Mouse (Mus musculus) heart, postnatal 36 days (tissue): ENCODE data around the gene Tubgcp5. TPM values are rescaled to one million over a fixed set of nuclear protein-coding genes. Genes with fewer than 3 reads are reported as not detected.
"Not testable (repeated sequence)": the region's sequence is repeated elsewhere in the genome, so short reads cannot be mapped to it uniquely, and the experiment has no call there.

Experiments used
- DNase-seq, 2 experiments: peaks; one replicate each; pipeline ENCODE4 v3.0.0; 2021 to 2022
- intact Hi-C: fragments of 180-260 bp; cut with DNase I; formaldehyde crosslinking; loops from one replicate; pipeline ENCODE4 v1.15.1; 2025
- total RNA-seq, 2 experiments: library from RNA; stranded (reverse); gene quantifications; 2 replicates each; pipeline ENCODE4 v1.2.3; 2021

The Tubgcp5 gene
- total RNA-seq, result 10 to 100 TPM in 1 of 2 experiments, 1 to 10 TPM in 1; 10.0 to 10.7 TPM

- DNase-seq, result peak; percentile 96
- intact Hi-C loops, result loop anchor here (2.0 to 5.0 kb wide), 2 partner anchors 49 to 253 kb away; no protein-coding TSS in a partner anchor
Observed at GRCm38 (mm10) chr7:55793952-55794603, at the start of gene Tubgcp5. Gene Tubgcp5 (plus strand): TSS chr7:55794154.

- intact Hi-C loops, result no loop called here
- DNase-seq, result no peak
Observed at GRCm38 (mm10) chr7:55744566-55745220, 49.3 kb upstream of the Tubgcp5 start.

- intact Hi-C loops, result no loop called here
- no peak for DNase-seq
Observed at GRCm38 (mm10) chr7:55750841-55751240, 43.1 kb upstream of the Tubgcp5 start.

- intact Hi-C loops, result no loop called here
- no peak for DNase-seq
Observed at GRCm38 (mm10) chr7:55759346-55759745, 34.6 kb upstream of the Tubgcp5 start.

- intact Hi-C loops, result no loop called here
- no peak for DNase-seq
Observed at GRCm38 (mm10) chr7:55767926-55768325, 26.0 kb upstream of the Tubgcp5 start, which contains the start of gene Siglech. Gene Siglech (plus strand): TSS chr7:55768178.

- intact Hi-C loops, result no loop called here
- DNase-seq, result no peak
Observed at GRCm38 (mm10) chr7:55780011-55780410, 13.9 kb upstream of the Tubgcp5 start.

GRCm38 (mm10) chr7:55782493-55782892 is 11.5 kb upstream of the Tubgcp5 start:
- intact Hi-C loops, result no loop called here

GRCm38 (mm10) chr7:55784580-55784979 is 9.4 kb upstream of the Tubgcp5 start:
- intact Hi-C loops, result no loop called here
- DNase-seq, result peak in 1 of 2 experiments; percentile 13

More at GRCm38 (mm10) chr7:55782493-55782892, 11.5 kb upstream of the Tubgcp5 start:
- no peak for DNase-seq

- intact Hi-C loops, result loop anchor here (5.0 kb wide), 1 partner anchor 257 kb away; no protein-coding TSS in a partner anchor
Observed at GRCm38 (mm10) chr7:55790586-55790985, 3.4 kb upstream of the Tubgcp5 start.

GRCm38 (mm10) chr7:55792280-55792679 is 1.7 kb upstream of the Tubgcp5 start:
- intact Hi-C loops, result loop anchor here (5.0 kb wide), 1 partner anchor 255 kb away; no protein-coding TSS in a partner anchor
- no peak for DNase-seq

More at GRCm38 (mm10) chr7:55790586-55790985, 3.4 kb upstream of the Tubgcp5 start:
- DNase-seq, result not testable (repeated sequence)

GRCm38 (mm10) chr7:55793236-55793951 is 560 bp upstream of the Tubgcp5 start:
- DNase-seq, result no peak
- intact Hi-C loops, result loop anchor here (5.0 kb wide), 1 partner anchor 254 kb away; no protein-coding TSS in a partner anchor

GRCm38 (mm10) chr7:55799981-55800380 is 6.0 kb downstream of the Tubgcp5 start:
- intact Hi-C loops, result loop anchor here (10.0 kb wide), 1 partner anchor 415 kb away; no protein-coding TSS in a partner anchor
- DNase-seq, result no peak

GRCm38 (mm10) chr7:55809967-55810366 is 16.0 kb downstream of the Tubgcp5 start:
- intact Hi-C loops, result loop anchor here (10.0 kb wide), 1 partner anchor 405 kb away; no protein-coding TSS in a partner anchor
- no peak for DNase-seq

- intact Hi-C loops, result no loop called here
- no peak for DNase-seq
Observed at GRCm38 (mm10) chr7:55824468-55824867, 30.5 kb downstream of the Tubgcp5 start.

- intact Hi-C loops, result no loop called here
- DNase-seq, result no peak
Observed at GRCm38 (mm10) chr7:55827551-55827950, 33.6 kb downstream of the Tubgcp5 start.

GRCm38 (mm10) chr7:55836877-55837276 is 42.9 kb downstream of the Tubgcp5 start:
- intact Hi-C loops, result no loop called here
- DNase-seq, result no peak

- no peak for DNase-seq
- intact Hi-C loops, result loop anchor here (5.0 kb wide), 1 partner anchor 36 kb away; no protein-coding TSS in a partner anchor
Observed at GRCm38 (mm10) chr7:55841445-55841844, 47.5 kb downstream of the Tubgcp5 start, which contains the start of gene Cyfip1. Gene Cyfip1 (plus strand): TSS chr7:55841745.

GRCm38 (mm10) chr7:55841977-55842503 is 48.1 kb downstream of the Tubgcp5 start:
- peak; percentile 88 to 91 for DNase-seq
- intact Hi-C loops, result loop anchor here (2.0 to 5.0 kb wide), 2 partner anchors 35 to 47 kb away; partner anchors contain the start of gene Tubgcp5

GRCm38 (mm10) chr7:55842504-55843152 is 48.7 kb downstream of the Tubgcp5 start:
- intact Hi-C loops, result loop anchor here (2.0 to 5.0 kb wide), 2 partner anchors 35 to 48 kb away; partner anchors contain the start of gene Tubgcp5
- DNase-seq, result peak in 1 of 2 experiments; percentile 20
